Mouse (Mus musculus) urinary bladder, postnatal 0 days (tissue): Measurements from ENCODE around the gene Tas1r1. TPM values are rescaled to one million over a fixed set of nuclear protein-coding genes. Genes with fewer than 3 reads are reported as not detected.

Experiments used
- polyA plus RNA-seq: library from polyadenylated mRNA; unstranded; fragments of >200 nt; fragmentation: Nextera tagmentation; extraction: Ambion mirVana; gene quantifications from 2 replicates; pipeline ENCODE4 v1.2.1, GENCODE M21; 2015

Tas1r1 gene
- polyA plus RNA-seq = 0.08 TPM in 1 of 2 replicates, not detected in the other

GRCm38 (mm10) chr4:152038225-152038984, at the start of gene Tas1r1:
TSS of gene Tas1r1 (minus strand) at chr4:152038568.

GRCm38 (mm10) chr4:152072121-152072601, 33.8 kb upstream of the Tas1r1 start, which contains the start of gene Plekhg5:
TSS of gene Plekhg5 (plus strand) at chr4:152072498.

GRCm38 (mm10) chr4:152038985-152039830, 840 bp upstream of the Tas1r1 start, which contains the start of gene Nol9:
TSS of gene Nol9 (plus strand) at chr4:152039321.

DNA sequence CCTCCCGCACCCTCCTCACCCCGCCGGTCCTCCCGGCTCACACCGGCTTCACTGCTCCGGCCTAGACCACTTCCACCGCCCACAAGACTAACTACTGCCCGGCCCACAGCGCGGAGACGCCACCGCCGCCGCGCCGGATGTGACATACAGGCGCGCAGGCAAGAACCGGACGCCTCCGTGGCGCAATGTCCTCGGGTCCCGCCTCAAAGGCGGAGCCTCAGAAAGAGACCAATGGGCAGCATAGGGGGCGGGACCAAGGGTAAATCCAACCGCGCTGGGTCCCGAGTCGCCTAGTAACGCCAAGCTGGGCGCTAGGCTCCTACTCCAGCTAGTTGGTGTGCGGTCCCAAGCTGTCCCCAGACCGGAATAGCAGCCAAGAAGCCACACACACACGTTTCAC, 10.8 kb downstream of the Tas1r1 start, which contains the start of gene Zbtb48:
Zbtb48 (minus strand) TSS at position 148 of the 400 bp plus-strand sequence.

DNA sequence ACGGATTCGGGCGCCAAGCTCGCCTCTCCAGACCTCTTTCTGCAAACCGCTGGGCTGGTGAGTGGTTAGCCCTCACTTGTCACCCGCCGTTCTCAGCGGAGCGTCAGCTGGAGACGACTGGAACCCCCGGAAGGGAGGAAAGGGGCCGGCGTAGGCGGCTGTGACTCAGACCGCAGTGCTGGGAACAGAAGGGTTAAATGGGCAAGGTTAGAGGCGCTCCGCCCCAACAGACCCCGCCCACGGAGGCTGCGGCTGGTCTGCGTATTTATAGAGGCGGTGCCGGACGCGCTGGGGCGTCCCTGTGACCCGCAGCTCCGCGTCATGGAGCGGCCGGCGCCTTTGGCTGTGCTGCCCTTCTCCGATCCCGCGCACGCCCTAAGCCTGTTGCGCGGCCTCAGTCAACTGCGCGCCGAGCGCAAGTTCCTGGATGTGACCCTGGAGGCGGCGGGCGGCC, 29.7 kb downstream of the Tas1r1 start, which contains the start of gene Klhl21:
Klhl21 (plus strand) TSS at position 182 of the 454 bp plus-strand sequence.

GRCm38 (mm10) chr4:151996173-151996950, 42.0 kb downstream of the Tas1r1 start, which contains the start of gene Phf13:
TSS of gene Phf13 (minus strand) at chr4:151996258.

DNA sequence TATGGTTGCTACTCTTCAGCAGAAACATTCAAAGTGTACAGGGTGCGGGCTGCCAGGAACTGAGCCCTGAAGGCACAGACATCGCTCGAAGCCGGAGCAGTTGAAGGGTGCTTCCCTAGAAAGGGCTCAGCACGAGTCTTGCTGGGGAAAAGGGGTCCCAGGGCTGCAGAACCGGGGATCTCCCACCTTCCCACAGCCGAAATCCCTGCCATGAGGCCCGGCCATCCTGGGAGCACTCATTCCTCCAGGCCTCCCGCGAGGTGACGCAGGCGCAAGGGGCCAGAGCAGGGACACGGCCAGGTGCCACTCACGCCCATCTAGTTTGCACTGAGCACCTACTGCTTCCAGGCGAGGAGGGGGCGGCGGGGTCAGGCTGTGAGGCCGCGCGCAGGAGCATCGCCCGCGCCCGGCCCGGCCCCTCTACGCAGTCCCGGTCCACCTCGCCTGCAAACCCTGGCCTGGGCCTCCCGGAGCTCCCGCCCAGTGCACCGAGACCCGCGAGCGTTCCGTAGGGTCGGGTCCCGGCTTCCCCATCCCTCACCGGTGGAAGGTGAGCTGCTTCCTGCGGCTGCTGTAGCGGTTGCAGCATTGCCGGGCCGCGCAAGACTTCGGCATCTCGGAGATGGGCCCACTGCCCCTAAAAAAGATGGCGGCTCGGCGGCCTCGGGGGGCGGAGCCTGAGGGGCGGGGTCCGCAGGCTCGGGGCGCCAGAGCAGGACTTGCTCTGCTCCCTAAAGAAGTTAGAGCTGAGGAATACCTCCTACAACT, 49.8 kb downstream of the Tas1r1 start, which contains the start of gene Thap3:
Thap3 (minus strand) TSS at position 656 of the 768 bp plus-strand sequence.

Other genes with a start within 250 kb of the Tas1r1 start
- gene Camta1, start 176.7 kb downstream of the Tas1r1 start, polyA plus RNA-seq = 58.7 and 71.7 TPM in 2 replicates
- 27.4 and 30.3 TPM in 2 replicates for gene Dnajc11, start 104.9 kb downstream of the Tas1r1 start, polyA plus RNA-seq
- 23.2 and 34.7 TPM in 2 replicates for gene Thap3, start 49.6 kb downstream of the Tas1r1 start, polyA plus RNA-seq
- gene Phf13, start 42.3 kb downstream of the Tas1r1 start, polyA plus RNA-seq = 18.1 and 18.7 TPM in 2 replicates
- 24.9 and 27.0 TPM in 2 replicates for gene Klhl21, start 29.8 kb downstream of the Tas1r1 start, polyA plus RNA-seq
- 6.2 and 6.4 TPM in 2 replicates for gene Zbtb48, start 10.9 kb downstream of the Tas1r1 start, polyA plus RNA-seq
- 14.1 and 14.7 TPM in 2 replicates for gene Nol9, start 753 bp upstream of the Tas1r1 start, polyA plus RNA-seq
- 7.8 TPM in 2 replicates for gene Plekhg5, start 33.9 kb upstream of the Tas1r1 start, polyA plus RNA-seq
- 0.16 and 0.41 TPM in 2 replicates for gene Tnfrsf25, start 77.4 kb upstream of the Tas1r1 start, polyA plus RNA-seq
- gene Espn, start 113.8 kb upstream of the Tas1r1 start, polyA plus RNA-seq = 0.65 and 0.78 TPM in 2 replicates
- not detected in 2 replicates for gene Hes2, start 120.3 kb upstream of the Tas1r1 start, polyA plus RNA-seq
- gene Acot7, start 139.6 kb upstream of the Tas1r1 start, polyA plus RNA-seq = 26.4 and 29.8 TPM in 2 replicates
- gene Gpr153, start 235.7 kb upstream of the Tas1r1 start, polyA plus RNA-seq = 15.2 and 17.2 TPM in 2 replicates